Mouse (Mus musculus) lung, embryonic 14.5 days (tissue): ENCODE data around the gene Vmn2r98. TPM values are rescaled to one million over a fixed set of nuclear protein-coding genes. Genes with fewer than 3 reads are reported as not detected.
"Not testable (repeated sequence)": the region's sequence is repeated elsewhere in the genome, so short reads cannot be mapped to it uniquely, and the experiment has no call there.

Source experiments
- ATAC-seq: fragments of 200-750 bp; cut with Nextera tagmentation; 2 replicates; pipeline ENCODE4 v1.8.0; 2017; ENCODE audit warnings: mild to moderate bottlenecking, moderate TSS enrichment, moderate library complexity; ENCODE audit not compliant: insufficient read depth
- DNase-seq: peaks from one replicate; pipeline ENCODE4 v3.0.0-alpha.2; 2015
- H3K27ac ChIP-seq: fragments of 300-500 bp; sonication (generic); 2 replicates; pipeline ENCODE4 v1.5.1; 2014; ENCODE audit warnings: low read depth, mild to moderate bottlenecking, moderate library complexity
- H3K27me3 ChIP-seq: fragments of 300-500 bp; sonication (generic); 2 replicates; pipeline ENCODE4 v1.6.1; 2014; ENCODE audit warnings: low read length, control low read depth; ENCODE audit not compliant: insufficient read depth
- H3K36me3 ChIP-seq: fragments of 300-500 bp; sonication (generic); 2 replicates; pipeline ENCODE4 v1.6.1; 2014; ENCODE audit warnings: control low read depth; ENCODE audit not compliant: insufficient read depth
- H3K4me1 ChIP-seq: fragments of 300-500 bp; sonication (generic); 2 replicates; pipeline ENCODE4 v1.6.1; 2014; ENCODE audit warnings: antibody characterized with exemption, control low read depth; ENCODE audit not compliant: insufficient read depth
- H3K4me2 ChIP-seq: fragments of 300-500 bp; sonication (generic); 2 replicates; pipeline ENCODE4 v1.6.1; 2014; ENCODE audit warnings: mild to moderate bottlenecking
- H3K4me3 ChIP-seq: fragments of 300-500 bp; sonication (generic); 2 replicates; pipeline ENCODE4 v1.5.1; 2014; ENCODE audit warnings: low read depth, low read length
- H3K9ac ChIP-seq: fragments of 300-500 bp; sonication (generic); 2 replicates; pipeline ENCODE4 v1.6.1; 2014
- H3K9me3 ChIP-seq: fragments of 300-500 bp; sonication (generic); 2 replicates; pipeline ENCODE4 v1.6.1; 2016; ENCODE audit warnings: low read depth, low read length, control low read depth
- CTCF ChIP-seq: IDR thresholded peaks from 2 replicates; pipeline ENCODE4 v1.5.1; 2016; ENCODE audit warnings: antibody characterized with exemption, low read depth
- WGBS: fragments of 180-500 bp; shearing (Covaris S2); extraction: QIAGEN DNeasy Blood & Tissue Kit; methylation state at CpG from one replicate; pipeline ENCODE4 v1.1.7; 2014; 5-methylcytosine and 5-hydroxymethylcytosine counted together
- polyA plus RNA-seq: library from polyadenylated mRNA; unstranded; fragments of >200 nt; fragmentation: Nextera tagmentation; extraction: Ambion mirVana; gene quantifications from 2 replicates; pipeline ENCODE4 v1.2.1, GENCODE M21; 2014

Gene Vmn2r98
- polyA plus RNA-seq = not detected in 2 replicates

- ATAC-seq, H3K9ac ChIP-seq, H3K27ac ChIP-seq, H3K4me3 ChIP-seq, H3K9me3 ChIP-seq, H3K27me3 ChIP-seq, DNase-seq, H3K4me1 ChIP-seq, H3K4me2 ChIP-seq, H3K36me3 ChIP-seq: not testable (repeated sequence)
Measured at GRCm38 (mm10) chr17:19053160-19053559, at the start of gene Vmn2r98. Gene Vmn2r98 (plus strand): TSS chr17:19053460.

- not testable (repeated sequence) for H3K27ac ChIP-seq, H3K4me3 ChIP-seq, H3K27me3 ChIP-seq, H3K9ac ChIP-seq, H3K4me1 ChIP-seq, H3K9me3 ChIP-seq, ATAC-seq, H3K4me2 ChIP-seq, DNase-seq, H3K36me3 ChIP-seq
- WGBS = 47% methylated on average over 1 of the region's 1 CpGs
Measured at GRCm38 (mm10) chr17:19031441-19031840, 21.8 kb upstream of the Vmn2r98 start.

- H3K9me3 ChIP-seq = no peaks in the 10 kb centered on the region; the same call in 1 of the 2 replicates
- H3K4me3 ChIP-seq = no peak overlapping the region
- no peak overlapping the region for H3K4me2 ChIP-seq
- DNase-seq (no peak), ATAC-seq (no peak)
- H3K9ac ChIP-seq = no peak overlapping the region
- WGBS = 56% methylated on average over 2 of the region's 2 CpGs
- TF ChIP-seq CTCF = no peak
- H3K4me1 ChIP-seq = no peaks in the 10 kb centered on the region
- no peak overlapping the region for H3K27ac ChIP-seq
- H3K27me3 ChIP-seq = no peaks in the 10 kb centered on the region
- no peaks in the 10 kb centered on the region for H3K36me3 ChIP-seq
Measured at GRCm38 (mm10) chr17:19031962-19032361, 21.3 kb upstream of the Vmn2r98 start.

GRCm38 (mm10) chr17:19032721-19033120 is 20.5 kb upstream of the Vmn2r98 start:
- no peak overlapping the region for H3K9ac ChIP-seq
- no peaks in the 10 kb centered on the region for H3K4me1 ChIP-seq
- TF ChIP-seq CTCF = no peak
- ATAC-seq (no peak), DNase-seq (no peak)
- H3K36me3 ChIP-seq = no peaks in the 10 kb centered on the region
- no peaks in the 10 kb centered on the region for H3K27me3 ChIP-seq
- WGBS = 53% methylated on average over 3 of the region's 3 CpGs
- no peak overlapping the region for H3K4me2 ChIP-seq
- H3K27ac ChIP-seq = no peak overlapping the region
- H3K9me3 ChIP-seq = no peaks in the 10 kb centered on the region; the same call in 1 of the 2 replicates
- H3K4me3 ChIP-seq = no peak overlapping the region

Other genes starting within 250 kb of the Vmn2r98 start
- 0.04 and 0.05 TPM in 2 replicates for gene Vmn2r97, start 139.2 kb upstream of the Vmn2r98 start, polyA plus RNA-seq